Mouse (Mus musculus) gastrocnemius, postnatal 10 days (tissue): Measurements from ENCODE around the gene Tmem217. TPM values are rescaled to one million over a fixed set of nuclear protein-coding genes. Genes with fewer than 3 reads are reported as not detected.
"Not testable (repeated sequence)": the region's sequence is repeated elsewhere in the genome, so short reads cannot be mapped to it uniquely, and the experiment has no call there.

ENCODE experiments used
- DNase-seq: peaks from one replicate; pipeline ENCODE4 v3.0.0; 2021; ENCODE audit warnings: mixed read lengths
- total RNA-seq, 2 experiments: library from RNA; stranded (reverse); gene quantifications; 2 replicates each; pipeline ENCODE4 v1.2.3; 2021

Gene Tmem217
- total RNA-seq, 2 experiments from 2014 or later, result not detected

DNA sequence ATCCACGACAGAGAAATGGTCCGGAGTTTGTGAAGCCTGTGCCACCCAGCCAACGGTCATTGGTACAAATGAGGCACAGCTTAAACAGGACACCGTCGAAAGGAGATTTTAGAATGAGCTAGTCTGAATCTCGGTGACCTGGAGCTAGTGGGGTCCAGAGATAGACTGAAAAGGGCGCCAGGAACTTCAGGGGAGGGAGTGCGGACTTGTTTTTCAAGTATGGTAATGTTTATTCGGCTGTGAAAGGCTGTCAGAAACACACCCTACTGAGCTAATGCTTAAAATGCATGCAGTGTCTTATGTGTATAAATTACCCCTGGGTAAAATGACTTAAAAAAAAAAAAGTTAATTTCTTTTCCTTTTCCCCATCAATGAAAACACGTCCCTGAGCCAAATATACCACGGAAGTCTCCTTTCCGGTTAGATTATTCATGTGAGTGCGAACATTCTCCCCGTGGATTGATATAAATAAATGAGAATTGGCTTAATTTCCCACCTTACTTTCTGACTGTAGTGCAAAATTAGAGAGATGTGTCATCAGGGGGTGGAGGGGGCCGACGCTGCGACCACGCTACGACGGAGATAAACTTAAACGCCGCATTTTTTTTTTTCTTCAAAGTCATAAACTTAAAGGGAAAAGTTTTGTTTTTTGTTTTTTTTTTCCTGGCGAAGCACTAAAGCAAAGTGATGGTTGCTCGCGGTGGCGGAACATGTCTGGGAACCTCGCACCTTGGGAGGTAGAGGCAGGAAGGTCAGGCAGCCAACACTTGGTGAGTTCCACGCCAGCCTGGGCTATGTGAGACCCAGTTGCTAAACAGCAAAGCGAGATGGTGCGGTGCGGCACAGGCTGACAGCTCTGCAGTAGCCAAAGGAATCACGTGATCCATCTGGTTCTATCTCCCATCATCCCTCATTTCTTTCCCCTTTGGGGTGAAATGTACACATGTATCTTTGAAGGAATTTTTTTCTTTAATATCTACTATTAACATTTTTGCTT is 49.2 kb downstream of the Tmem217 start:
- no peak for DNase-seq

DNA sequence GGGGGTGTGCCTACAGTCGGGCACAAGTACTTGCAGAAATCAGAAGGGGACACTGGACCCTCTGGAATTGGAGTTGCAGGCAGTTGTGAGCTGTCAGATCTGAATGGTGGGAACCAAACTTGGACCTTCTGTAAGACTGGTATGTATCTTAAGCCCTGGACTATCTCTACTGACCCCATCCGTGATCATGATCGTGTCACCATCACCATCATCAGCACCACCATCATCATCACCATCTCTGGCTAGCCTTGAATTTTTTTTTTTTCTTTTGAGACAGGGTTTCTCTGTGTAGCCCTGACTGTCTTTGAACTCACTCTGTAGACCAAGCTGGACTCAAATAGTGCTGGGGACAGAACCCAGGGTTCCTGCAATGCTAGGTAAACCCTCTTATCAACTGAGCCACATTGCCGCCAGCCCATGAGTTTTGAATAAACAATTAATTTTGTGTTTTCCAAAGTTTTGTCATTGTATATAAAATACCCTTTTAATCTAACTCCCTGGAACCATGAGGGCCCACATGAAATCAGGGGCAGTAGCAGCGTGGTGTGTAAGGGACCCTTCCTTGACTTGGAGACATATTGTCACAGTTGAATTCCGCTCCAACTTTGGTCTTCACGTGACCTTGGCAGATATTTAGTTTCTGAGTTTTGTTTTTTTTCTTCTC is 50.0 kb downstream of the Tmem217 start:
- DNase-seq, result no peak

DNA sequence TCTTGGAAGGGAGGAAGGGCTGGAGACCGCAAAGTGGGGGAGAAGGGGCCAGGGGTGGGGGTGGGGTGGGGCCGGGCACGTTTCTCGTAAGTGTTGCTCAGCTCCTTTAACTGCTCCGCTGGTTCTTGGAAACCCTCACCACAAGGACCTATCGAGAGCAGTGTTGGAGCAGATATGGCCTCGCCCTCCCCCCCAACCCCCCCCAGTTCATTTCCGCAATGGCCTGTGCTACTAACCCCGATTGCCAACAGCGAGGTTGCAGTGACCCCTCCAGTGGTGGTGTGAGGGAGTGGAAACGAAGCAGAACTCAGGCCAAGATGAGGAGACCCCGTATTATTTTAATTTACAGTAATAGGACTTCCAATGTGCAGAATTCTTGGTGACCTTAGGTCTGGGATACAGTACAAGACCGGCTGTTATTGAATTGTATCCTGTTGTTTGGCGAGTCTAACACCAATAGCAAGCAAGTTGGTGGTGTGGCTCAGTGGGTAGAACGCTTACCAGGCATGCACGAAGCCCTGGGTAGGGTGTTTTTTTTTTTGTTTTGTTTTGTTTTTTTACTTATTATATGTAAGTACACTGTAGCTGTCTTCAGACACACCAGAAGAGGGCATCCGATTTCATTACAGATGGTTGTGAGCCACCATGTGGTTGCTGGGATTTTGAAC is 51.2 kb downstream of the Tmem217 start:
- no peak for DNase-seq

DNA sequence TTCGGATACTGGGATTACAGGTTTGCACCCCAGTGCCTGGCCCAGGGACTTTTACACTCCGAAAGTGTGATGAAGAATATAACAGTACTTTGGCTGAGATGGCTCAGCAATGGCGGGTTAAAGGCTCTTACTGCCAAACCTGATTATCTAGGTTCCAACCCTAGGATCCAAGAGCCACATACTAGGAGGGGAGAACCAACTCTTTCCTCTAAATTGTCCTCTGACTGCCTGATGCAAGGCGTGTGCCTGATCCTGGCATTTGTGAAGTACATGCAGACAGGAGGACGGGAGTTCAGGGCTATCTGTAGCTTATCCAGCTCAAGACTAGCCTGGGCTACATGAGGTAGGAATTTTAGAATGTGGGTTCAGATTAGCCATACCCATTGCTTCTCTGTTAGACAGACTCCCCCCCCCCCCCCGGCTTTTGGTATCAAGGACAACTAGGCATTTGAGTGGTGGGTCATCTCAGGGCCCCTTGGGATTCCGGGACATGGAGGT is 51.9 kb downstream of the Tmem217 start:
- DNase-seq, result no peak

DNA sequence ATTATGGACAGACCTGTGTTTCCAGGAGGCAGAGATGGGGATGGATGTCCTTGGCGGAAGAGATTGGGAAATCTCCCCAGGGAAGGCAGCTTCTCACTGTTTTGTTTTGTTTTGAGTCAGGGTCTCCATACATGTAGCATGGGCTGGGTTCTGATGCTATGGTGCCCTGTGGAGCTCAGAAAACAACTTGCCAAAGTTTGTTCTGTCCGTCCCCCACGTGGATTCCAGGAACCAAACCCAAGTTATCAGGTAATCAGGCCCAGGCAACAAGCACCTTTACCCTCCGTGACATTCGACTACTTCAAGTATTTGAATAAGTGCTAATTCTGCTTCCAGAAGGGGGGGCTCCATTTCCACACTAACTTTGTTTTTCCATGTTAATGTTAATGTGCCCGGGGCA is 52.7 kb downstream of the Tmem217 start:
- DNase-seq, result no peak

DNA sequence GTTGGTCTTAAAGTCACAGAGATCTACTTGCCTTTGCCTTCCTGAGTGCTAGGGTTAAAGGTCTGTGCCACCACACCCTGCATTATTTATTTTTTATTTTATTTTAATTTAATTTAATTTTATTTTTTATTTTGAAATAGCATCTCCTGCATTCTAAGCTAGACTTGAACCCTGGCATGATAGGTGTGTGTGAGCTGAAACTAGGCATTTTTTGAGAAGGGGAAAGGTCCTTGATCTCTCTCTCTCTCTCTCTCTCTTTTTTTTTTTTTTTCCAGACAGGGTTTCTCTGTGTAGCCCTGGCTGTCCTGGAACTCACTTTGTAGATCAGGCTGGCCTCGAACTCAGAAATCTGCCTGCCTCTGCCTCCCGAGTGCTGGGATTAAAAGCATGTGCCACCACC is 53.2 kb downstream of the Tmem217 start:
- DNase-seq, result not testable (repeated sequence)

DNA sequence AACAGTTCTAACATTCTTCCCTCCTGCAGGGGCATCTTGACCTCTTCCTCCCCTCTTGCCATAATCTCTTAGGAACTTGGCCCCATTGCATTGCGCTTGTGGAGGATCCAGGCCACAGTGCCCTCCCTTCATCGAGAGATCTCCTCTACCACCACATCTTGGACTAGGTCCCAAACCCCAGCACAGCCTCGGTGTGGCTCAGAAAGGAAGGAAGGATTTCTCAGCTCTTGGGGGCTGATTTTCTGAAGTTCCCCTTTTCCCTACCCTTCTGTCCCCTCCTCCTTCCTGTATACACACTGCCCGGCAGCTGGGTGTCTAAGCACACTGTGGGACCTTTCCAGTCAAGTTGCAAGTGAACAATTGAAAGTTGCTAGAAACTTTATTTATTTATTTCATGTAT is 54.2 kb downstream of the Tmem217 start:
- DNase-seq, result no peak

DNA sequence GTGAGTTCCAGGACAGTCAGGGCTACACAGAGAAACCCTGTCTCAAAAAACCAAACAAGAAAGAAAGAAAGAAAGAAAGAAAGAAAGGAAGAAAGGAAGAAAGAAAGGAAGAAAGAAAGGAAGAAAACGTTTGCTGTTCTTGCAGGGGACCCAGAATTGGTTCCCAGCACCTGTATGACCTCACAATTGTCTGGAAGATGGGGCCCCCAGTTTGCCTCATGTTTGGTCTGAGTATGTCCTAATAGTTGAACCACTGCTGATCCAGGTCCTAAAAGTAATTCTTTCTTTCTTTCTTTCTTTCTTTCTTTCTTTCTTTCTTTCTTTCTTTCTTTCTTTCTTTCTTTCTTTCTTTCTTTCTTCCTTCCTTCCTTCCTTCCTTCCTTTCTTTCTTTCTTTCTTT is 54.7 kb downstream of the Tmem217 start:
- not testable (repeated sequence) for DNase-seq

DNA sequence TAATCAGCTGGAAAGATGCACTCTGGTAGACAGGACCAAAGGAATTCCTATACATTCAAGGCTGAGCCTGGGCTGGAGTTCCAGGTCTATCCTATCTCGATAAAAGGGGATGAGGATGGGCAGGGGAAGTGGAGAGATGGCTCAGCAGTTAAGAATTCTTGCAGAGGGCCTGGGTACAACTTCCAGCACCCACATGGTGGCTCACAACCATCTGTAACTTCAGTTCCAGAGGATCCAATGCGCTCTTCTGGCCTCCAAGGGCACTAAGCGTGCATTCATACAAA is 55.2 kb downstream of the Tmem217 start:
- no peak for DNase-seq

DNA sequence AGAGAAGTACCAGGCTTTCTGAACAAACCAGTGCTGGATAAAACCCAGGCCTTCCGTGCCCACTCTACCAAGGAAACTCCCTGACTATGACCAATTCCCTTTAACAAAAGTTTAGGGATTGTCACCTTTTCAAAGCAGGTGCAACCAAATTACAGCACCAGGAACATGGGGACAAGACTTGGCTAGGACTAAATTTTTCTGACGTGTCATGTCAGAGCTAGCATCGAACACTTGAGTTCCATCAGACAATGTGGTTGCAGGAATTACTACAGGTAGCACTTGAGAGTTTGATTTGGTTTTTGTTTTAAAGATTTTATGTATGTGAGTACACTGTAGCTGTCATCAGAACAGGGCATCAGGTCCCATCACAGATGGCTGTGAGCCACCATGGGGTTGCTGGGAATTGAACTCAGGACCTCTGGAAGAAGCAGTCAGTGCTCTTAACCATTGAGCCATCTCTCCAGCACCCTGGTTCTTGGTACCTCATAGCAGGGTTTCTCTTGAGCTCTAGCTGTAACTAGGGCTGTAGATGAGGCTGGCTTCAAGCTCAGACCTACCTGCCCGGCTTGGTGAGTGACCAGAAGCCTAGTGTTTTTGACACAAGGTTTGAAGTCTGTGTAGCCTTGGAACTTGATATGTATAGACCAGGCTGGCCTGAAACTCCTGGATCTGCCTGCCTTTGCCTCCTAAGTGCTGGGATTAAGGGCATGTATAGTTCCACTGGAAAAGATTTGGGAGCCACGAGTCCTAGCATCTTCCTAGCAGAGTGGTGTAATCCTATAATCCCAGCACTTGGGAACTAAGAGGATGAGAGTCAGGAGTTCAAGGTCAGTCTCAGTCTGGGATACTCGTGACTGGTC is 55.7 kb downstream of the Tmem217 start:
- no peak for DNase-seq

DNA sequence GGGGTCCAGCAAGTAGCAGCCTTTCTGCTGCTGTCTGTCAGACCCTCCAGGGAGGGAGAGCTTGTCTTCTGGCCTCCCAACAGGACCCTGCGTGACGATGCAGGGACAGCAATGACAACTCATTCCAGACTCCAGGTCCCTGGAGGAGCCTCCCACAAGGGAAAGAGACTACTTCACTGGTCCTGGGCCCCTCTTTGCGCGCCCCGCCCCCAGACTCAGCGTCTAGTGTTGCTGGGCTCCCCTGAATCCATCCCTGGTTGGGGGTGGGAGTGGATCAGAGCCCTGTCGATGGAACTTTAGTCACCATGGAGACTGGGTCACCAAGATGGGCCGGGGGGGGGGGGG is 57.5 kb downstream of the Tmem217 start:
- DNase-seq, result no peak

DNA sequence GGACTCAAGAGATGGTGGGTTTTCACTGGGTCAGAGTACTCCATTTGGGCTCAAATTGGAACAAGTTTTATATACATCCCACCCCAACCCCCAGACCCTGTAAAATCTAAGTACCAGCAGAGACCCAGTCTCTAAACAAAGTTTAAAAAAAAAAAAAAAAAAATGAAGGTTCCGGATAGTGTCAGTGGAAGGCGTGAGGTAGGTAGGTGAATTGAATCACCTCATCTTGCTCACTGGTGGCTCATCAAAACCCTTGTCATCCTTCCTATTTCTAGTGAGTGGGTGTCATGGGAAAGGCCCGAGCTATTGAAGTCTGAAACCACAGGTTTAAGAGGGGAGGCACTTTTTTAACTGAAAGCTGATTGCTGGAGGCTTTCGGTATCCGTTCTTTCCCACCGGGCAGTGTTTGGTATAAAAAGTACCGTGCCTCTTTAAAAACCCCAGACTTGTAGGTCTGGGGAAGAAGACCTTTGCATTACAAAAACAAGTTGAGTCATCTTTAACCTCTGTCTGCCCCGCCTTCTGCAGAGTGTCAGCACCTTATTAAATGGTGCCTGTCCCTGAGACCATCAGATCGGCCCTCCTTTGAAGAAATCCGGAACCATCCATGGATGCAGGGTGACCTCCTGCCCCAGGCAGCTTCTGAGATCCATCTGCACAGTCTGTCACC is 58.0 kb downstream of the Tmem217 start:
- DNase-seq, result no peak

DNA sequence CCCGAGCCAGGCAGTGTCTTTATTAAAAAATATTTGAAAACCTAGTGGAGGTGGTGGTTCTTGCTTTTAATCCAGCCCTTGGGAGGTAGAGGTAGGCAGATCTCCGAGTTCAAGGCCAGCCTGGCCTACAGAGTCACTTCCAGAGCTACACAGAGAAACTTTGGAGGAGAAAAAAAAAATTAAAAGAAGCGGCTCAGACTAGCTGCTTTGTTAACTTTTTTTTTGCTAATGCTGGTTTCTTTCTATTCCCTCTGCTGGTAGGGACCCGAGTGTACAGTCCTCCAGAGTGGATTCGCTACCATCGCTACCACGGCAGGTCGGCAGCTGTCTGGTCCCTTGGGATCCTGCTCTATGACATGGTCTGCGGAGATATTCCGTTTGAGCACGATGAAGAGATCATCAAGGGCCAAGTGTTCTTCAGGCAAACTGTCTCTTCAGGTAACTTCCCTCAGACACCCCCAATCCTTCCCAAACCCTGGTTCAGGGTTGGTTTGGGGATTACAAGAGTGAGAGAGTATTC is 58.7 kb downstream of the Tmem217 start:
- DNase-seq, result no peak

DNA sequence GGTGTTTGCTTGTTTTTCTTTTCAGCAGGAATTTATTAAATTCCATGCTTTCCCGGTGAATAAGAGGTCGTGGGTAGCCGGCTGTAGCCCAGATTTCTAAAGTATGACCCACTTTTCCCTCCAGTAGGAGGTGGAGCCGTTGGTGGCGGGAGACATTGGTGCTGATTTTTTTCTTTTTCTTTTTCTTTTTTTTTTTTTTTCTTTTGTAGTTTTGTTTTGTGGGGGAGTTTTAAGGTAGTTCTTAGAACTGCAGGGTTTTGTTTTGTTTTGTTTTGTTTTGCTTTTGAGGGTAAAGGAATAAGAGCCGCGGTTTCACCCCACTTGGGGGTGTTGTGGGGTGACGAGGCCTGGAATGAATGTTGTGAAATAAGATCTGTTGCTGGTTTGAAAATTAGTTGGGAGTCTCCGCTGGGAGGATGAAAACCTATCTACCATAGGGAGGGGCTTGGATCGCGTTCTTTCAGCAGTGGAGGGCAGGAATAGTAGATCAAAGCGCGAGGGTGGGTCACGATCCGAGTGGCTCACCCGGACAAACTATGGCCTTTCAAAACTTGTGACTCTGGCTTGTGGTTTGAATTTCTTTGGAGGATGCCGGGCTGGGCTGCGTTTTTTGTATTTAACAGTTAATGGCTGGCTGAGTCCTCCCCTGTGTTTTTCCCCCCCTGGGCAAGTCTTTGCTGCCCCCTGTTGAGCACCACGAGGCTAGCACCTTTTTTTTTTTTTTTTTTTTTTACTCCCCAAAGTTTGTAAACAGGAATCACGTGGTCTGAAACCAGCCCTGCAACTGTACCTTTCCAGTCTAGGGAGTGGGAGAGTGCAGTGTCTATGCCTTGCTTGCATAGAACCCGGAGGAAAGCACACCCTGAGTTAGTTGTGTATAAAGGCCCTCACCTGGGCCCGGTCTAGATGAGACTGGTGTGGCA is 59.7 kb downstream of the Tmem217 start:
- peak; percentile 49 for DNase-seq

DNA sequence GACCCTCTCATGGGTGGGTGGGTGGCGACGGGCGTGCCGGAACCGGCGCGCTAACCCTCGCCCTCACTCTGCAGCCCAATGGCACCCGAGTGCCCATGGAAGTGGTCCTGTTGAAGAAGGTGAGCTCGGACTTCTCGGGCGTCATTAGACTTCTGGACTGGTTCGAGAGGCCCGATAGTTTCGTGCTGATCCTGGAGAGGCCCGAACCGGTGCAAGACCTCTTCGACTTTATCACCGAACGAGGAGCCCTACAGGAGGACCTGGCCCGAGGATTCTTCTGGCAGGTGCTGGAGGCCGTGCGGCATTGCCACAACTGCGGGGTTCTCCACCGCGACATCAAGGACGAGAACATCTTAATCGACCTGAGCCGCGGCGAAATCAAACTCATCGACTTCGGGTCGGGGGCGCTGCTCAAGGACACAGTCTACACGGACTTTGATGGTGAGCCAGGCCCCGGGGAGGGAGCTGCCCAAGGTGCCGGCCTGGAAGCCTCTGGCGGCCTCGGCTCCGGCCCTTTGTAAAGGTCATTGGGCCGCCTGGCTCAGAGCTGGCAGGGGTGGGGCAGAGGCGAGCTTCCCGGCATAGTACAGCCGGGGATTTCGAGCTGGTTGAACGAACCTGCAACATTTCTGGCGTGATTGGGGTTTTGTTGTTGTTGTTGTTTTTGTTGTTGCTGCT is 60.5 kb downstream of the Tmem217 start:
- peak; percentile 72 for DNase-seq

DNA sequence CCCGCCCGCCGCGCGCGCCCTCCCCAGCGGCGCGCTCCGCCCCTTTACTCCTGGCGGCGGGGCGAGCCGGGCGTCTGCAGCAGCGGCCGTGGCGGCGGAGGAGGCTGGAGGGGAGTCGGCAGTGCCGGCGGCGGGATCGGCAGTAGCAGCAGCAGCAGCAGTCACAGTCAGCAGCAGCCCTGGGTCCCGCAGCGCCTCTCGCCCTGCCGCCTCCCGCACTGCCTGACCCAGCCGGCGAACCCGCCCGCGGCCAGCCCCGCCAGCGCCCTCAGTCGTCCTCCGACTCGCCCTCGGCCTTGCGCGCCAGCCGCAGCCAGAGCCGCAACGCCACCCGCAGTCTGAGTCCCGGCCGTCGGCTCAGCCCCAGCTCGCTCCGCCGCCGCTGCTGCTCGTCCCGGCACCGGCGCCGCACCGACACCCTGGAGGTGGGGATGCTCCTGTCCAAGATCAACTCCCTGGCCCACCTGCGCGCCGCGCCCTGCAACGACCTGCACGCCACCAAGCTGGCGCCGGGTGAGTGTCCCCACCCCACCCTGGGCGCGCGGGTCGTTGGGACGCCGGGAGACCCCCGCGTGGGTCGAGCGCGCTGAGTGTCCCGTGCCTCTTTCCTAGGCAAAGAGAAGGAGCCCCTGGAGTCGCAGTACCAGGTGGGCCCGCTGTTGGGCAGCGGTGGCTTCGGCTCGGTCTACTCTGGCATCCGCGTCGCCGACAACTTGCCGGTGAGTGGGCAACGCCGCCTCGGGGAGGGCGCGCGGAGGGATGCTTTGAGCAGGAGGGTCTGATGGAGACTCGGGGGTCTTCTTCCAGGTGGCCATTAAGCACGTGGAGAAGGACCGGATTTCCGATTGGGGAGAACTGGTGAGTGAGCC is 61.2 kb downstream of the Tmem217 start, which contains the start of gene Pim1:
Gene Pim1, plus strand, starts transcription at position 41 of the 869 bp plus-strand sequence.
- peak; percentile 65 for DNase-seq

DNA sequence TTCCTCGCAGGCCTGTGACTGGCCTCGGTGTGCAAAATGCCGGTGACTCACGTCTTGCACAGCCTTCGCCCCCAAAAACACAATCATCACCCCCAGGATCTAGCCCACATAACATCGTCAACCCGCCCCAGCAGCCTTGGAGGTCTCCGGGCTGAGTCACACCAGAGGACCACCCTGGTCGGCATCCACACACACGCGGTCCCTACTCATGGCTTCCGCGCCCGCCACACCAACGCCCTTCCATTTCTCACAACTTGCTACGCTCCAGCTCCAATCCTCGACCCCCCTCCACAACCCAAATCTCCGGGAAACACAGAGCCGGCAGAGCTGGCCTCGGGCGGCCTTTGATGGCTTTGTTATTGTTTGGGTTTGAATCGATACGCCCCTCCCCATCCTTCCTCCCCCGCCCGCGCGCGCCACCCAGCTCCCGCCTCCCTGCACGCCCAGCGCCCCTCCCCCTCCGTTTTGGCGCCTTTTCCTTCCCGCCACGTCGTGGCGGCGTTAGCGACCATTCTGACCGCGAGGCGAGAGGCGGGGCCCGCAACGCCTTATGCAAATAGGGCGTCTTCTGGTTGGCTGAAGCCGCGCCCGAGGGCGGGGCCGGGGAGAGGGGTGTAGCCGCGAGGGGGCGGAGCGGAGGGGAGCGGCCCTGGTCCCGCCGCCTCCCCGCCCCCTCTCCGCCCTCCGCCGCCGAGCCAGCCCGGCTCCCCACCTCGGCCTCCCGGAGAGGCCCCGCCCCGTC is 62.0 kb downstream of the Tmem217 start:
- DNase-seq, result peak; percentile 99
